Mouse (Mus musculus): ENCODE results near the gene Pikfyve. TPM values are rescaled to one million over a fixed set of nuclear protein-coding genes. Genes with fewer than 3 reads are reported as not detected.

Gene Pikfyve
- polyA plus RNA-seq, 1 experiment from 2014 or later, result 7.7 TPM

Other genes with a start within 250 kb of the Pikfyve start
- gene Plekhm3, start 229.9 kb upstream of the Pikfyve start, polyA plus RNA-seq (2015; fragmentation: Nextera tagmentation; extraction: Ambion mirVana), result 5.7 and 7.4 TPM in 2 replicates
- 0.95 and 1.0 TPM in 2 replicates for gene Akr1cl, start 153.9 kb upstream of the Pikfyve start, polyA plus RNA-seq (2015; fragmentation: Nextera tagmentation; extraction: Ambion mirVana)
- not detected in 2 replicates for gene Cryge, start 135.5 kb upstream of the Pikfyve start, polyA plus RNA-seq (2015; fragmentation: Nextera tagmentation; extraction: Ambion mirVana)
- gene Crygd, start 123.2 kb upstream of the Pikfyve start, polyA plus RNA-seq (2015; fragmentation: Nextera tagmentation; extraction: Ambion mirVana), result not detected in 2 replicates
- not detected in 2 replicates for gene Crygc, start 113.0 kb upstream of the Pikfyve start, polyA plus RNA-seq (2015; fragmentation: Nextera tagmentation; extraction: Ambion mirVana)
- gene Crygb, start 104.4 kb upstream of the Pikfyve start, polyA plus RNA-seq (2015; fragmentation: Nextera tagmentation; extraction: Ambion mirVana), result not detected in 2 replicates
- not detected in 2 replicates for gene Cryga, start 83.3 kb upstream of the Pikfyve start, polyA plus RNA-seq (2015; fragmentation: Nextera tagmentation; extraction: Ambion mirVana)
- not detected in 2 replicates for gene Gm28845, start 67.1 kb upstream of the Pikfyve start, polyA plus RNA-seq (2015; fragmentation: Nextera tagmentation; extraction: Ambion mirVana)
- gene D630023F18Rik, start 63.5 kb upstream of the Pikfyve start, polyA plus RNA-seq (2015; fragmentation: Nextera tagmentation; extraction: Ambion mirVana), result 0.12 and 0.26 TPM in 2 replicates
- 159 and 161 TPM in 2 replicates for gene Idh1, start 183 bp upstream of the Pikfyve start, polyA plus RNA-seq (2015; fragmentation: Nextera tagmentation; extraction: Ambion mirVana)
- not detected in 2 replicates for gene Pth2r, start 95.4 kb downstream of the Pikfyve start, polyA plus RNA-seq (2015; fragmentation: Nextera tagmentation; extraction: Ambion mirVana)